Mouse (Mus musculus) layer of hippocampus, postnatal 14 days (tissue): ENCODE results near the gene Rce1. TPM values are rescaled to one million over a fixed set of nuclear protein-coding genes. Genes with fewer than 3 reads are reported as not detected.

Experiments
- DNase-seq, 2 experiments: peaks; one replicate each; pipeline ENCODE4 v3.0.0; 2021 to 2022; ENCODE audit warnings: low spot score in 2 of 2, mixed read lengths in 1 of 2
- long read RNA-seq, 2 experiments: library from polyadenylated mRNA; stranded (forward); transcript quantifications; one replicate each; pipeline ENCODE4 v2.0.0; 2021
- total RNA-seq, 2 experiments: library from RNA; stranded (reverse); gene quantifications; 2 replicates each; pipeline ENCODE4 v1.2.3; 2021

Gene Rce1
- total RNA-seq, result 10 to 100 TPM; 16.7 to 18.2 TPM
- long read RNA-seq, experiment 1, transcript Rce1-201 (8 exons, 1,425 nt), result major isoform, 7 of 20 reads
- long read RNA-seq, experiment 1, partial matches to known transcripts, result 1 of 20 reads
- long read RNA-seq, experiment 1, other reads (novel, unspliced or antisense), result 4 of 20 reads
- long read RNA-seq, experiment 2, transcript Rce1-201 (8 exons, 1,425 nt), result major isoform, 13 of 35 reads
- long read RNA-seq, experiment 2, partial matches to known transcripts, result 0 of 35 reads
- long read RNA-seq, experiment 2, other reads (novel, unspliced or antisense), result 15 of 35 reads

- DNase-seq, result peak; percentile 92
These were observed at the start of gene Rce1 for GRCm38 (mm10) chr19:4625179-4625828. Gene Rce1 (minus strand): TSS chr19:4625641.

GRCm38 (mm10) chr19:4672401-4672800 is 47.0 kb upstream of the Rce1 start:
- DNase-seq, result no peak

DNA sequence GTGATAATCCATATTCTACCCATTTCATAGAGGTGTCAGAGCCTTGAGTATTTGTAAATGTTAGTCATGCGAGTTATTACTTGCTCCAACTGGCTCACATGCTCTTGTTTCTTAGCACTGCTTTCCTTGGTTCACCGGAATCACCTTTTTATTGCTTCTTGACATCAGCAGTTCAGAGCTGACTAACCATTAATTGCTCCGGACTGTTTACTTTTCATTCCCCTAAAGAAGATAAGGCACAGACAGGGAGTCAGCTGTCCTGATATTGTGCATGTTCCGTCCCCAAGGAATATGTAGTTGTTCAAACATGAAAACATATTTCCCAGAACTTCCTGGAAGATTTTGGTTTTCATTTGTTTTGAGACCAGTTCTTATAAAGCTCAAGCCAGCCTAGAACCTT is 45.3 kb upstream of the Rce1 start:
- DNase-seq, result no peak

- DNase-seq, result no peak
These were observed 41.4 kb upstream of the Rce1 start for GRCm38 (mm10) chr19:4666815-4667214.

- DNase-seq, result no peak
These were observed 32.7 kb upstream of the Rce1 start for GRCm38 (mm10) chr19:4658156-4658555.

DNA sequence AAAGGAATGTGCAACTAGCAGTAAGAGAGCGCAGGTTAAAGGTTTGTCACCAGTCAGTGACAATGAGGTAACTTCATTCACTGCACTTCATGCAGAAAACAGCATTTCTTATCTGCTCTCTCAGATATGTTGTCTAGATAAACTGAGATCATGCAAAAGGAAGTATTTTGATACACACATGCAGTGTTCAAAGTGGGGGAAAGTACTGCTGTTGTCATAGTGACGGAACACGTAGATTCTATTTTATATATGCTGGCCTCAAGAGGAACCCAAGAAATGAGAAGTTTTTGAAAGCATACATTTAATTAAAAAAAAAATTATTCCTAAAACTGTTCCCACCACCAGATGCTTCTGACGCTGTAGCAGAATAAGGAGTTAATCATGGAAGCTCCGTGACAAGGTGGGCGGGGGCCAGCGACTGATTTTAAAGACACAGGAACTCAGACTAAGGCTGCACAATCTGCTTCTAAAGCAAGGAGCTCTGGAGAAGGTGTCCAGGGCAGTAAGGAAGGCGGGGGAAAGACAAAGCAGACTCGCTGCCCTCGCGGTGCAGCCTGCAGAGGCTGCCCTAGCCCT is 21.6 kb upstream of the Rce1 start:
- peak in 1 of 2 experiments; percentile 47 for DNase-seq

GRCm38 (mm10) chr19:4644271-4644670 is 18.8 kb upstream of the Rce1 start:
- DNase-seq, result peak; percentile 60 to 78

GRCm38 (mm10) chr19:4635986-4636385 is 10.5 kb upstream of the Rce1 start:
- DNase-seq, result no peak

GRCm38 (mm10) chr19:4628819-4629218 is 3.4 kb upstream of the Rce1 start:
- peak; percentile 66 to 80 for DNase-seq

GRCm38 (mm10) chr19:4625829-4626535 is 541 bp upstream of the Rce1 start:
- DNase-seq, result no peak

DNA sequence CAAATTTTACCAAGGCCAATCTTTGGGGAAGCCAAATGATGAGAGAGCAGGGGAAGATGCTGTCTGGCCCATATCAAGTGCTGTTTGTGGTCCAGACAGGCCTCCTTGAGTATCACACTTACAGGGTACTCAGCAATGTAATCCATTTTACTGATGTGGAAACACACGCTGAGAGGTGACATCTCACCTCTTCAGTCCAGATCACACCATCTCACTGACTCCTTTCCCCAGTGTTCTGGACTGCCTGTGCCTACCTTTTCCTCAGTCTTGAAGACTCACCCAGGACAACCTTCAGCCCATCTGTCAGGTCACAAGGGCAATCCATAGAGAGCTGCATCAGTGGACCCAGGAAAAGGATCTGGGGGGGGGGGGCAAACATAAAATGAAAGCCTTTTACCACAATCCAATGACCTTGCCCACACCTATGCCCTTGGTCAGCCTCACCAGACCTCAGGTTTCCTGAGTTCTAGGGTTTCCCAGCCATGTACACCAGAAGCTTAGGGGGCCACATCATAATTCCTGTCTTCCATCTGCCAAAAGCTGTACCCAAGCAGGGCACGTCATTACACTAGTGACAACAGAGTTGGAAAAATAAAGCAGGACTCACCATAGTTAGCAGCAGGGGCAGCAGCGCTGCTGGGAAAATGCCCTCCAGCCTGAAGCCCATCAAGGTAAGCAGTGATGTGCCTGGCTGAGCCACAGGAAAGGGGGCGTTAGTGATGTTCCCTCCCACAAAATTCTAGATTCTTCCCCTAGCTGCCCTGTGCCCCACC is 849 bp downstream of the Rce1 start:
- DNase-seq, result no peak

DNA sequence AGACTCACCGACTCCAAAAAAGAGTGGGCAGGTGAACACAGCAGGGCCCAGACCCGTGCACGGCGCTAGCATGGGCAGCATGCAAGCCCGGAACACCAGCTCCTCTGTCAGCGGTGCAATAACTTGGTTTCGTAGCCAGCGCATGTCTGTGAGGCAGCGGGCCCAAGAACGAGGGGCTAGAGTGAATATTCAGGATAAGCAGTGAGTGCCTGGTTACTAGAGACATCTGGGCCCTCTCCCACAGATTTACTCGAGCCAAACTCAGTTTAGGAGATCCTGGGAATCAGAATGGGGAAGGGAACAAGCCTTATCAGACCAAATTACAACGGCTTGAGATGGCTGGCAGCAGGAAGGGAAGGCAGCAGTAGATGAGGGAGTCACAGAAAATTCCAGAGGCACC is 1.4 kb downstream of the Rce1 start:
- DNase-seq, result no peak

DNA sequence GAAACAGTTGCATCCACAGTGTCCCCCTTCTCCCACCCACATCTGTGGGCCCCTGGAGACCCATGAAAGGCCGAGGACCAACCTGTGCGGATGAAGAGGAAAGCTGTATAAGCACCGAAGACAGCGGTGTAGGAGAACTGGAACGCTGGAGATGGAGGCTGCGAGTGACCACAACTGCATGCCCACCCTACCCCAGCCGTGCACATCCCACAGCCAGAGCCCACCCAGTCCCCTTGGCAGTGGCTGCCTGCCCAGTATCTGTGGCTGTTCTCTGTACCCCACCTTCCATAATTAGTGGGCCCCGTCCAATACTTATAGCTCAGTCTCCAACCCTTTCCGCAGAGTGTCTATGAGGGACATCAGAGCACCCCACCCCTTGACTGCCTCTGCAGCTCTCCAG is 2.0 kb downstream of the Rce1 start:
- DNase-seq, result no peak

DNA sequence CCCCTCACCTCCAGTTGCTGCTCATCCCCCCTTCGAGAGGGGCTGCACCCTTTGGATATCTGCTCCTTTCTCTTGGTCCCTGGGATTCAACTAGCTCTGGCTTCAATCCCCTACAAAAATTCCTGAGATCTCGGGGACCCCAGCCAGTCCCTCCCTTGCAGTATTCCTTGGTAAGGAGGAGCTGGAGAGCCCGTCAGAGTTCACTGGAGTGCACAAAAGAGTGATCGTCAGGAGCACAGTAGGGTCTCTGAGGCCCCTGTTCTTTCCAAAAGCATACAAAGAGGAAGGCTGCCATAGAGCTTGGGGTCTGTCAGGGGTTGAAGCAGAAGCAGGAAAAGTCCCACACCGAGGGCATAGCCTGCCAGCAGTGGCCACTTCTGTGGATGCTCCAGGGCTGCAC is 2.7 kb downstream of the Rce1 start:
- DNase-seq, result no peak

- DNase-seq, result no peak
These were observed 4.7 kb downstream of the Rce1 start for GRCm38 (mm10) chr19:4620721-4621120.

- no peak for DNase-seq
These were observed 6.0 kb downstream of the Rce1 start for GRCm38 (mm10) chr19:4619461-4619860.

GRCm38 (mm10) chr19:4618183-4618582 is 7.3 kb downstream of the Rce1 start:
- no peak for DNase-seq

- DNase-seq, result no peak
These were observed 8.9 kb downstream of the Rce1 start for GRCm38 (mm10) chr19:4616546-4616945.

- DNase-seq, result peak; percentile 85 to 93
These were observed 10.0 kb downstream of the Rce1 start, which contains the start of gene Lrfn4 for GRCm38 (mm10) chr19:4615151-4616093. Gene Lrfn4 (minus strand): TSS chr19:4615667.
